Mouse (Mus musculus) liver, embryonic 14.5 days (tissue): ENCODE measurements around the gene Aqp9. TPM values are rescaled to one million over a fixed set of nuclear protein-coding genes. Genes with fewer than 3 reads are reported as not detected.

Experiments
- ATAC-seq: fragments of 200-750 bp; cut with Nextera tagmentation; 2 replicates; pipeline ENCODE4 v1.8.0; 2017; ENCODE audit warnings: moderate number of reproducible peaks, mild to moderate bottlenecking, moderate library complexity; ENCODE audit not compliant: insufficient read depth
- DNase-seq, 3 experiments: peaks; one replicate each; pipeline ENCODE4 v3.0.0-alpha.2; 2012 to 2013; ENCODE audit warnings: low read depth in 3 of 3, low spot score in 3 of 3
- H3K27ac ChIP-seq: fragments of 300-500 bp; sonication (generic); 2 replicates; pipeline ENCODE4 v1.5.1; 2014; ENCODE audit warnings: moderate library complexity, mild to moderate bottlenecking, control low read depth, inconsistent platforms
- H3K27me3 ChIP-seq: fragments of 300-500 bp; sonication (generic); 2 replicates; pipeline ENCODE4 v1.6.1; 2014; ENCODE audit warnings: mild to moderate bottlenecking, low read length, moderate library complexity; ENCODE audit not compliant: control insufficient read depth, insufficient read depth
- H3K36me3 ChIP-seq: fragments of 300-500 bp; sonication (generic); replicated peaks from 2 replicates; pipeline ENCODE4 v1.6.1; 2014; ENCODE audit warnings: low read depth; ENCODE audit not compliant: control insufficient read depth, insufficient read depth
- H3K4me1 ChIP-seq, 2 experiments: fragments of 200-500 bp in 1 of 2; fragments of 300-500 bp in 1 of 2; sonication (generic) in 1 of 2; replicated peaks; 2 replicates each; pipeline ENCODE4 v1.6.1; 2012 to 2014; ENCODE audit warnings: antibody characterized with exemption in 1 of 2, inconsistent platforms in 1 of 2, low read length in 1 of 2; ENCODE audit not compliant: control insufficient read depth in 2 of 2, insufficient read depth in 2 of 2
- H3K4me2 ChIP-seq: fragments of 300-500 bp; sonication (generic); 2 replicates; pipeline ENCODE4 v1.6.1; 2014; ENCODE audit warnings: low read depth, mild to moderate bottlenecking, control low read depth, moderate library complexity
- H3K4me3 ChIP-seq, 2 experiments: fragments of 200-500 bp in 1 of 2; fragments of 300-500 bp in 1 of 2; sonication (generic) in 1 of 2; 2 replicates each; pipeline ENCODE4 v1.5.1; 2012 to 2014; ENCODE audit warnings: low read depth in 2 of 2, low read length in 2 of 2, mild to moderate bottlenecking in 2 of 2, control low read depth in 1 of 2, inconsistent platforms in 1 of 2, moderate library complexity in 1 of 2; ENCODE audit not compliant: insufficient read depth in 1 of 2
- H3K9ac ChIP-seq: fragments of 300-500 bp; sonication (generic); replicated peaks from 2 replicates; pipeline ENCODE4 v1.6.1; 2014; ENCODE audit warnings: mild to moderate bottlenecking, control low read depth, moderate library complexity
- H3K9me3 ChIP-seq: fragments of 300-500 bp; sonication (generic); 2 replicates; pipeline ENCODE4 v1.6.1; 2016; ENCODE audit warnings: low read length, mixed read lengths; ENCODE audit not compliant: control insufficient read depth
- CTCF ChIP-seq: IDR thresholded peaks from 2 replicates; pipeline ENCODE4 v1.5.1; 2016; ENCODE audit warnings: antibody characterized with exemption, low read depth, control low read depth
- EP300 ChIP-seq: IDR thresholded peaks from 2 replicates; pipeline ENCODE4 v1.6.1; 2016; ENCODE audit warnings: antibody characterized with exemption, low read depth
- WGBS: fragments of 180-500 bp; shearing (Covaris S2); extraction: QIAGEN DNeasy Blood & Tissue Kit; methylation state at CpG from one replicate; pipeline ENCODE4 v1.1.7; 2014; ENCODE audit not compliant: insufficient replicate concordance; 5-methylcytosine and 5-hydroxymethylcytosine counted together
- polyA plus RNA-seq, 2 experiments: library from polyadenylated mRNA; depleted of rRNA in 1 of 2; stranded (reverse) in 1 of 2; unstranded in 1 of 2; fragments of >200 nt; fragmentation: Nextera tagmentation in 1 of 2; extraction: Ambion mirVana in 1 of 2; gene quantifications; 2 replicates each; pipeline versions ENCODE4 v1.2.1 to v1.2.3; 2012 to 2014

Aqp9 gene
- polyA plus RNA-seq, 2 experiments, result 4.1 to 8.6 TPM

- DNase-seq (no peak), ATAC-seq (no peak)
- Histone ChIP-seq H3K4me2 (peak within 1 kb of the TSS; percentile 45), H3K9ac (no peak within 1 kb of the TSS), H3K36me3 (no peaks in the 10 kb centered on the region), H3K27ac (no peak within 1 kb of the TSS), H3K4me3 (peak within 1 kb of the TSS; percentile 38 to 42; a peak in 3 of 4 replicates), H3K9me3 (no peaks in the 10 kb centered on the region), H3K4me1 (no peaks in the 10 kb centered on the region), H3K27me3 (peaks cover 72% of the 10 kb centered on the region)
- 2% methylated on average over 72 of the region's 97 CpGs for WGBS
- TF ChIP-seq EP300, result no peak
- TF ChIP-seq CTCF, result peak; percentile 69
Observed at GRCm38 (mm10) chr9:71215248-71216035, 47.0 kb upstream of the Aqp9 start, which contains the start of gene Aldh1a2. Gene Aldh1a2 (plus strand): TSS chr9:71215789.

GRCm38 (mm10) chr9:71213636-71214035 lies 45.2 kb upstream of the Aqp9 start:
- no peaks in the 10 kb centered on the region for H3K36me3 ChIP-seq
- no peak overlapping the region for H3K27ac ChIP-seq
- ATAC-seq, result no peak
- no peak overlapping the region for H3K9ac ChIP-seq
- DNase-seq, result no peak
- no peak for TF ChIP-seq EP300
- no peak for TF ChIP-seq CTCF
- no peaks in the 10 kb centered on the region for H3K9me3 ChIP-seq
- no peaks in the 10 kb centered on the region for H3K4me1 ChIP-seq
- WGBS, result 19% methylated on average over 4 of the region's 4 CpGs
- no peak overlapping the region for H3K4me3 ChIP-seq
- H3K27me3 ChIP-seq, result peaks cover 58% of the 10 kb centered on the region
- no peak overlapping the region for H3K4me2 ChIP-seq

GRCm38 (mm10) chr9:71210870-71211269 lies 42.4 kb upstream of the Aqp9 start:
- WGBS, result 10% methylated on average over 2 of the region's 2 CpGs
- no peak for DNase-seq
- Histone ChIP-seq H3K36me3 (no peaks in the 10 kb centered on the region), H3K27me3 (peaks cover 33% of the 10 kb centered on the region), H3K27ac (no peak overlapping the region), H3K9me3 (no peaks in the 10 kb centered on the region), H3K4me2 (no peak overlapping the region), H3K9ac (no peak overlapping the region), H3K4me3 (no peak overlapping the region), H3K4me1 (no peaks in the 10 kb centered on the region)
- no peak for ATAC-seq
- TF ChIP-seq CTCF (peak; percentile 65), EP300 (no peak)

DNA sequence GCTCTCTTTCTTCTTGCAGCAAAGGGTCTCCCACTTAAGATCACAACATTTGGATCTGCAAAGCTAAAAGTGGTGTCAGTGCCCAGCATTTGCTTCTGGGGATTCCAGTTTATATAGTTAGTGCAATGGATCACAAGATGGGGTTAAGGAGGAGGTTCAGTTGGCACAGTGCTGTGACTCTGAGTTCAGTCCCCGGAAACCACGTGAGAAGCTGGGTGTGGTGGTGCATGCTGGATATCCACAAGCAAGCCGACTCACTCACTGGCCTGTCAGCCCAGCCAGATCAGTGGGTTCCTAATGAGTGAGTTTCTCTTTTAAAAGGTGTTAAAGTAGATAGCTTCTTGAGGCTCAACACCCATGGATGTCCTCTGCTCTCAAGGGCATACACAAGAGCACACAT lies 40.8 kb upstream of the Aqp9 start:
- Histone ChIP-seq H3K27me3 (peaks cover 17% of the 10 kb centered on the region), H3K9me3 (no peaks in the 10 kb centered on the region), H3K4me1 (no peaks in the 10 kb centered on the region), H3K27ac (no peak overlapping the region), H3K4me2 (no peak overlapping the region), H3K4me3 (no peak overlapping the region), H3K9ac (no peak overlapping the region), H3K36me3 (no peaks in the 10 kb centered on the region)
- TF ChIP-seq EP300 (no peak), CTCF (no peak)
- WGBS, result 36% methylated on average over 3 of the region's 3 CpGs
- ATAC-seq (no peak), DNase-seq (no peak)

- H3K4me1 ChIP-seq, result no peaks in the 10 kb centered on the region
- no peak overlapping the region for H3K4me3 ChIP-seq
- no peak for TF ChIP-seq CTCF
- TF ChIP-seq EP300, result no peak
- no peak overlapping the region for H3K4me2 ChIP-seq
- no peaks in the 10 kb centered on the region for H3K36me3 ChIP-seq
- H3K27ac ChIP-seq, result no peak overlapping the region
- H3K9ac ChIP-seq, result no peak overlapping the region
- no peak for ATAC-seq
- DNase-seq, result no peak
- WGBS, result 49% methylated on average over 4 of the region's 4 CpGs
- H3K27me3 ChIP-seq, result no peaks in the 10 kb centered on the region
- H3K9me3 ChIP-seq, result no peaks in the 10 kb centered on the region
Observed at GRCm38 (mm10) chr9:71202265-71202664, 33.8 kb upstream of the Aqp9 start.
